Mouse (Mus musculus): ENCODE measurements around the gene Lmtk2. TPM values are rescaled to one million over a fixed set of nuclear protein-coding genes. Genes with fewer than 3 reads are reported as not detected.

Lmtk2 gene
- polyA plus RNA-seq (2015; fragmentation: Nextera tagmentation; extraction: Ambion mirVana) = 3.0 and 3.8 TPM in 2 replicates

DNA sequence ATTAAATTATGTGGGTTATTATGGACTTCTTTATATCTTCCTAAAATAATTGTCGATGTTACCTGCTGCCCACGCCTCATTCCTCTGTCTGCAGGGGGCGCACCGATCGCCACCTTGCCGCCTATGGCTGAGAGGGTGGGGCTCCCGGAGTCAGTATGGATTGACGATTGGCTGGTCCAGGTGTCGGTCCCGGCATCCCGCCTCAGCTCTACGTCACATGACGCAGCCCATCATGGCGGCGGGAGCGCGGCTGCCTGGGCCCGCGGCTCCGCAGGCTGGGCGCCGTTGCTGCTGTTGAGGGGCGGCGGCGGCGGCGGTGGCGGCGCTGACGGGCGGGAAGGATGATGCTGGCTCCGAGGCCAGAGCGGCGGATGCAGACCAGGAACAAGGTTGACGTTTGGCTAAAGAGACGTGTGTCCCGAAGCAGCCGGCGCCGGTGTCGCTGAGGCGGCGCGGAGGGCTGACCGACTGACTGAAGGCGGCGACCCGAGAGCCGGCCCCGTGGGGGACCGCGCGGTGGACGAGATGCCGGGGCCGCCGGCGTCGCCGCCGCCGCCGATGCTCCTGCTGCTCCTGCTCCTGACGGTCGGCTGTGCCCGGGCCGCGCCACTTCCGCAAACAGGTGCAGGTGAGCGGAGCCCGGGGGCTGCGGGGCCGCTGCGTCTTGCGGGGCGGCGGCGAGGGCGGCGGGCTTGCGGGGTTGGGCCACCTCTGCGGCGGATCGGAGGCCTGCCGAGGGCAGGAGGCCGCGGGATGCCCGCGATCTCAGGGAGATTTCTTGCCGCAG lies at the start of gene Lmtk2:
Gene Lmtk2 (plus strand): TSS at position 288 of the 787 bp plus-strand sequence.

DNA sequence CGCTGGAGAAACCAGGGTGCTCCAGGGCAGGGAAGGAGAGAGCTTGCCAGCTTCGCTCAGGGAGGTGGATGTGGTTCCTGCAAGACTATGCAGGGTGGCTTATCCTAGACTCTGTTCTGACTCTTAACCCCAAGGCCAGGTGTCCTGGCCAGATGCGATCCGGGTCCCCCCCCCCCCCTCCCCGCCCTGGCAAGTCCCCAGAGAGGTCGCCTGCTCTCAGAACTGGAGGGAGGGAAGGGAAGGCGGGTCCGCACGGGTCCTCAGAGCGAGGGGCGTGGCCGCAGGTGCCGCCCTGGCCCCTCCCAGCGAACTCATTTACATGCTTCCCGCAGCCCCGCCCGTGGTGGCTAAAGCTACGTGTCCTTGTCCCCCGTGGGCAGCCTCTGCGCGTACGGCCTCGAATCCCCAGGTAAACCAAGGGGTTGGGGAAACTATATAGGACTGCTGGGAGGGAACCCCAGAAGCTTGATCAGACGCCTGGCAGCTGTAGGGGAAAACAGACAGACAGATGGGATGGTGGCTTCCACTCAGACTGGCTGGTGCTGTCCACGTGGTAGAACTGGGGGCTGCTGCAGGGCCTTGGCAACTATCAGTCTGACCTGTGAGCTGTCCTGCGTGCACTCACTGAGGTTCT lies 89.8 kb downstream of the Lmtk2 start, which contains the start of gene Bhlha15:
Gene Bhlha15 (plus strand): TSS at position 337 of the 634 bp plus-strand sequence.

DNA sequence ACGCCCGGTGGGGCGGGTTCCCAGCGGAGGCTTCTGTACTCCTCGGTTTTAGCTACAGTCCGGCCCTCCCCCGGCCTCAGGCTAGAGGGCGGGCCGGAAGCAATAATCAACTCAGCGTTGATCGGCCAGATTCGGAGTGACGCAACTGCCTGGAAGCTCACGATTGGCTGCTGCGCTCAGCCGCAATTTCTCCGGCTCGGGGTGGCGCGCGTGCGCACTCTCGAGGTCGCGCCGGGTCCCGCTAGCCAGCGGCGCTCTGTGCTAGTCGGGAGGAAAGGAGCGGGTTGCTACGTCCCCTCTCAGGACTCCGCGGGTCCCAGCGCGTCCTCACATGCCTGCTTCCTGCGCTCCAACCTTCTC lies 123.2 kb downstream of the Lmtk2 start, which contains the start of gene Tecpr1:
Gene Tecpr1 (minus strand): TSS at position 113 of the 360 bp plus-strand sequence.

Other genes with a start within 250 kb of the Lmtk2 start
- 0.08 and 0.27 TPM in 2 replicates for gene Ankrd61, start 202.8 kb upstream of the Lmtk2 start, polyA plus RNA-seq (2015; fragmentation: Nextera tagmentation; extraction: Ambion mirVana)
- gene Aimp2, start 190.6 kb upstream of the Lmtk2 start, polyA plus RNA-seq (2015; fragmentation: Nextera tagmentation; extraction: Ambion mirVana) = 79.5 and 83.0 TPM in 2 replicates
- 10.0 and 11.9 TPM in 2 replicates for gene Pms2, start 190.5 kb upstream of the Lmtk2 start, polyA plus RNA-seq (2015; fragmentation: Nextera tagmentation; extraction: Ambion mirVana)
- 0.24 TPM in 1 of 2 replicates, not detected in the other for gene Gm42421, start 172.3 kb upstream of the Lmtk2 start, polyA plus RNA-seq (2015; fragmentation: Nextera tagmentation; extraction: Ambion mirVana)
- 0.19 and 0.52 TPM in 2 replicates for gene Rsph10b, start 167.4 kb upstream of the Lmtk2 start, polyA plus RNA-seq (2015; fragmentation: Nextera tagmentation; extraction: Ambion mirVana)
- 47.3 and 52.5 TPM in 2 replicates for gene Ccz1, start 85.6 kb upstream of the Lmtk2 start, polyA plus RNA-seq (2015; fragmentation: Nextera tagmentation; extraction: Ambion mirVana)
- not detected in 2 replicates for gene Ocm, start 73.8 kb upstream of the Lmtk2 start, polyA plus RNA-seq (2015; fragmentation: Nextera tagmentation; extraction: Ambion mirVana)
- 0.22 and 0.39 TPM in 2 replicates for gene Bhlha15, start 89.8 kb downstream of the Lmtk2 start, polyA plus RNA-seq (2015; fragmentation: Nextera tagmentation; extraction: Ambion mirVana)
- gene Tecpr1, start 123.2 kb downstream of the Lmtk2 start, polyA plus RNA-seq (2015; fragmentation: Nextera tagmentation; extraction: Ambion mirVana) = 12.2 and 13.5 TPM in 2 replicates
- gene Bri3, start 144.0 kb downstream of the Lmtk2 start, polyA plus RNA-seq (2015; fragmentation: Nextera tagmentation; extraction: Ambion mirVana) = 155 and 156 TPM in 2 replicates

Measured in urinary bladder, postnatal 0 days (tissue).